Mouse (Mus musculus) neural tube, embryonic 15.5 days (tissue): Measurements from ENCODE around the gene Fosb. TPM values are rescaled to one million over a fixed set of nuclear protein-coding genes. Genes with fewer than 3 reads are reported as not detected.
"Not testable (repeated sequence)": the region's sequence is repeated elsewhere in the genome, so short reads cannot be mapped to it uniquely, and the experiment has no call there.

Source experiments
- ATAC-seq: fragments of 200-750 bp; cut with Nextera tagmentation; 2 replicates; pipeline ENCODE4 v1.8.0; 2017; ENCODE audit warnings: mild to moderate bottlenecking, moderate TSS enrichment, moderate library complexity; ENCODE audit not compliant: low FRiP score
- H3K27ac ChIP-seq: fragments of 300-500 bp; sonication (generic); replicated peaks from 2 replicates; pipeline ENCODE4 v1.5.1; 2015; ENCODE audit warnings: mild to moderate bottlenecking, inconsistent platforms
- H3K27me3 ChIP-seq: fragments of 300-500 bp; sonication (generic); replicated peaks from 2 replicates; pipeline ENCODE4 v1.6.1; 2015; ENCODE audit warnings: inconsistent platforms
- H3K36me3 ChIP-seq: fragments of 300-500 bp; sonication (generic); 2 replicates; pipeline ENCODE4 v1.6.1; 2015; ENCODE audit warnings: inconsistent platforms
- H3K4me1 ChIP-seq: fragments of 300-500 bp; sonication (generic); 2 replicates; pipeline ENCODE4 v1.6.1; 2015; ENCODE audit warnings: inconsistent platforms
- H3K4me2 ChIP-seq: fragments of 300-500 bp; sonication (generic); 2 replicates; pipeline ENCODE4 v1.6.1; 2015; ENCODE audit warnings: inconsistent platforms, mild to moderate bottlenecking, moderate library complexity
- H3K4me3 ChIP-seq: fragments of 300-500 bp; sonication (generic); replicated peaks from 2 replicates; pipeline ENCODE4 v1.5.1; 2015; ENCODE audit warnings: mild to moderate bottlenecking, inconsistent platforms
- H3K9ac ChIP-seq: fragments of 300-500 bp; sonication (generic); replicated peaks from 2 replicates; pipeline ENCODE4 v1.6.1; 2015; ENCODE audit warnings: mild to moderate bottlenecking, inconsistent platforms
- H3K9me3 ChIP-seq: fragments of 300-500 bp; sonication (generic); replicated peaks from 2 replicates; pipeline ENCODE4 v1.6.1; 2016; ENCODE audit warnings: inconsistent platforms
- WGBS: fragments of 180-500 bp; shearing (Covaris S2); methylation state at CpG from one replicate; pipeline ENCODE4 v1.1.7; 2015; ENCODE audit warnings: mixed read lengths; 5-methylcytosine and 5-hydroxymethylcytosine counted together
- polyA plus RNA-seq: library from polyadenylated mRNA; unstranded; fragments of >200 nt; fragmentation: Nextera tagmentation; extraction: Ambion mirVana; gene quantifications from 2 replicates; pipeline ENCODE4 v1.2.1, GENCODE M21; 2015

The Fosb gene
- polyA plus RNA-seq, 1 experiment from 2014 or later: 0.09 TPM

DNA sequence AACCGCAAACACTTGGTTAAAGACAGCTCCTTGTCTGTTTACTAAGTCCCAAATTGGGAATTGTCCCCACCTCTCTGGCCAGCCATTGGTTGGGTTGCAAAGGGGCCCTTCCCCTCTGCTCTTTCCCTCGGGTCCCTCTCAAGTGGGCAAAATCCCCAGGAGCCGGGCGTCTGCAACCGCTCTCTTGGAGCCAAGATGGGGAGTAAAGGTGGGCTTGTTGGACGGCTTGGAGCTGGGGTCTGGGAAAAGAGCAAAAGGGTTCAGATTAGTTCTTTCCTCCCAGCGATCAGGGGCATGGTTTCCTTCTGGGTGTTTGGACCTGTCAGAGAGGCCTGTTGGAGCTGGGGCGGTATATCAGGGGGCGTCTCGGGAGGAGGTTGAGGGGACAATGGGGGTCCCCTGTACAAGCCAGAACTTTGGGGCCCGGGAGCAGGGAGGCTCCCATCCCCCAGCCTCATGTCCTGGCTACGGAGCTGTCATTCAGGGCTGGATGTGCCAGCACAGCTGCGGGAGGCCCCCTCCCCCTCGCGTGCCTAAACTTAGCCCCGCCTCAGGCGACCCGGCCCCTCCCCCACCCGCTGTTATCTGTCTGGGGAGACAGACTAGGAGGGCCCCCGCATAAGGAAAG is 18.8 kb downstream of the Fosb start:
- Histone ChIP-seq H3K4me3 (peak overlapping the region; percentile 25), H3K27ac (no peak overlapping the region), H3K9ac (no peak overlapping the region; the same call in 1 of the 2 replicates), H3K4me1 (peaks cover 18% of the 10 kb centered on the region), H3K4me2 (peak overlapping the region; percentile 47), H3K27me3 (no peaks in the 10 kb centered on the region), H3K9me3 (no peaks in the 10 kb centered on the region), H3K36me3 (peaks cover 47% of the 10 kb centered on the region)
- 8% methylated on average over 19 of the region's 20 CpGs for WGBS
- no peak for ATAC-seq

DNA sequence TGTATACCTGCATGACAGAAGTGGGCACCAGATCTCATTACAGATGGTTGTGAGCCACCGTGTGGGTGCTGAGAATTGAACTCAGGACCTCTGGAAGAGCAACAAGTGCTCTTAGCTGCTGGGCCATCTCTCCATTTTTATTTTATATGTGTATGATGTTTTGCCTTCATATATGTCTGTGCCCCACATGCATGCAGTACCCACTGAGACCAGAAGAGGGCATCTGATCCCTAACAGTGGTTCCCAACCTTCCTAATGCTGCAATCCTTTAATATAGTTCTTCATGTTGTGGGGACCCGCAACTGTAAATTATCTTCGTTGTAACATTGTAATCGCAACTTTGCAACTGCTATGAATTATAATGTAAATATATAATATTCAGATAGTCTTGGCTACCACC is 25.1 kb downstream of the Fosb start:
- Histone ChIP-seq H3K36me3 (peaks cover 27% of the 10 kb centered on the region), H3K27ac (no peak overlapping the region), H3K4me1 (peaks cover 33% of the 10 kb centered on the region), H3K9ac (no peak overlapping the region), H3K4me2 (peak overlapping the region; percentile 78), H3K27me3 (peaks cover 16% of the 10 kb centered on the region), H3K9me3 (no peaks in the 10 kb centered on the region), H3K4me3 (no peak overlapping the region)
- no peak for ATAC-seq
- WGBS: 39% methylated on average over 4 of the region's 4 CpGs

DNA sequence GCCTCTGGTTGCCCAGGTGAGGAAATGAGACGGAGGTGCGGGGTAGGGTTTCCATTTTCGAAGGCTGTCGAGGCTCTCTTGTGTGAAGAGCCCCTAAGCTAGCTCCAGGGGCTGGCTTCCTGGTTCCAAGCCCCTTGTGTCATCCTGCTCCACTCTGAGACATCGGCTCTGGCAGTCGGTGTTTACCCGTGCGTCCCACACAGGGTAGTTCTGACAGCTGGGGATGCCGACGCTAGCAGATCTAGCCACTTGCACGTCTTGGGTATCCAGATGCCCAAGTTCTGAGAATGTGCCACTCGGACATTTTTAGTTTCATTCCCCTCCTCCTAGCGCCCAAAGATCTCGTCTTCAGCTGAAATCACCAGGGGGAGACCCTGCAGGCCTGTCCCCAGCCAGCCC is 26.4 kb downstream of the Fosb start:
- Histone ChIP-seq H3K27me3 (peaks cover 30% of the 10 kb centered on the region), H3K27ac (peak overlapping the region; percentile 91), H3K9me3 (no peaks in the 10 kb centered on the region), H3K36me3 (peaks cover 18% of the 10 kb centered on the region), H3K4me3 (peak overlapping the region; percentile 87), H3K4me1 (peaks cover 41% of the 10 kb centered on the region), H3K4me2 (peak overlapping the region; percentile 78), H3K9ac (peak overlapping the region; percentile 99)
- 24% methylated on average over 14 of the region's 14 CpGs for WGBS
- ATAC-seq: peak; percentile 15

DNA sequence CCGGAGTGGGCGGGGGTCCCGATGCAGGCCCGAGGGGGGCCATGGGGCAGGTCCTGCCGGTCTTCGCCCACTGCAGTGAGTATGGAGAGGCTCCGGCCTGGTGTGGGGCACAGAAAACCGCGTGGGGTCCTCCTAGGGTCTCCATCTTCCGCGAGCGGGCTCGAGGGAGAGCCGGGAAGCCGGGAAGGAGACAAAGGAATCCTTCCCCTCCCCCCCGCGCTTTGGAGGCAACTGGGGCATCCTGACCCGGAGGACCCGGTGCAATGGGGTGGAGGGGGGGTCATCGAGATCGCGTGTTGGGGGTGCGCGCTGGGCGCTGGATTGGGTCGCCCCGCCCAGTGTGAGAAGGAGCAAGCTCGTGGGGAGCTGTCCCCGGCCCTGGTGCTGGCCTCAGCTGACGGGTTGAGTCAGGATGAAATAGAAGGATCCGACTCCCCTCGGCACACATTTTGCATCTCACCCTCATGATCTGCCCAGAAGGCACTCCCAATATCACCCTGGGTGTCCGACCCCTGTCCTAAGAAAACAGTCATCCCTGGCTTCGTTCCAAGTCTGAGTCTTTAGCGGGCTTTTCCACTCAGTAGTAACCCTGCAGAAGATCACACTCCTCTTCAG is 27.0 kb downstream of the Fosb start:
- Histone ChIP-seq H3K9ac (peak overlapping the region; percentile 99), H3K9me3 (no peaks in the 10 kb centered on the region)
- peak; percentile 71 for ATAC-seq

DNA sequence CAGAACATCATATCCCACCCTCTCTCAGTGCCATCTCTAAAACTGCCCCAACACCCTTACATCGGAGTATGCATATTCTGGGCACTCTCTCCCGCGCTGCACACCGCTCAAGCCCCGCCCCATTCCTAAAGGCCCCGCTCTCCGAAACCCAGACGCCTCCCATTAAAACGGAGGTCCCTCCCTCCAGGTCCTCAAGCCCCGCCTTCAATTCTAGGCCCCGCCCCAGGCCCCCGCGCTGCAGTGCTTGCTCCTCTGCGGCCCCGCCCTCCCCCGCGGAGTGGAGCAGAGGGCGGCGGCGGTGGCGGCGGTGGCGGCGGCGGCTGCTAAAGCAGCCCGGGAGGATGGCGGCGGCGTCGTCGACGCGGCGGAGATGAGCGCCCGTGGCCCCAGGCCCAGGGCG is 27.5 kb downstream of the Fosb start, which contains the start of gene Rtn2:
Rtn2 (plus strand) TSS at position 240 of the 400 bp plus-strand sequence.
- H3K27ac ChIP-seq: peak within 1 kb of the TSS; percentile 91
- peak within 1 kb of the TSS; percentile 99 for H3K9ac ChIP-seq
- H3K36me3 ChIP-seq: peaks cover 10% of the 10 kb centered on the region
- no peaks in the 10 kb centered on the region for H3K9me3 ChIP-seq
- peak within 1 kb of the TSS; percentile 87 for H3K4me3 ChIP-seq
- peaks cover 41% of the 10 kb centered on the region for H3K4me1 ChIP-seq
- peak within 1 kb of the TSS; percentile 78 for H3K4me2 ChIP-seq
- WGBS: 0% methylated on average over 37 of the region's 37 CpGs
- peaks cover 40% of the 10 kb centered on the region for H3K27me3 ChIP-seq
- ATAC-seq: peak; percentile 88

More for the DNA sequence above, 27.0 kb downstream of the Fosb start:
- H3K4me1 ChIP-seq: peaks cover 41% of the 10 kb centered on the region
- under 1% methylated on average over 35 of the region's 35 CpGs for WGBS
- H3K4me2 ChIP-seq: peak overlapping the region; percentile 78
- H3K4me3 ChIP-seq: peak overlapping the region; percentile 87
- peaks cover 14% of the 10 kb centered on the region for H3K36me3 ChIP-seq
- peak overlapping the region; percentile 91 for H3K27ac ChIP-seq
- H3K27me3 ChIP-seq: peaks cover 35% of the 10 kb centered on the region

DNA sequence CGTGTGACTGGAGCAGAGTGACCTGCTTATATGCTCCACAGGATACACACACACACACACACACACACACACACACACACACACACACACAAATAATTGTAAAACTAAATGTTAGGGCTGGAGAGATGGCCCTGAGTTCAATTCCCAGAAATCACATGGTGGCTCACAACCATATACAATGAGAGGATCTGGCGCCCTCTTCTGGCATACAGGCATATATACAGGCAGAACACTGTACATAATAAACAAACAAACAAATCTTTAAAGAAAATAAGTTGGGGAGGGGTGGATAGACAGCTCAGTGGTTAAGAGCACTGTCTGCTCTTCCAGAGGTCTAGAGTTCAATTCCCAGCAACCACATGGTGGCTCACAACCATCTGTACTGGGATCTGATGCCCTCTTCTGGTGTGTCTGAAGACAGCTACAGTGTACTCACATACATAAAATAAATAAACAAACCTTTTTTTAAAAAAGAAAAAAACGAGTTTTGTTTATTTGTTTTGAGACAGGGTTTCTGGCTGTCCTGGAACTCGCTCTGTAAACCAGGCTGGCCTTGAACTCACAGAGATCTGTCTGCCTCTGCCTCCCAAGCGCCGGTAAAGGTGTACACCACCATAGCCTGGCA is 28.1 kb downstream of the Fosb start:
- Histone ChIP-seq H3K4me3 (peak overlapping the region; percentile 87), H3K4me2 (peak overlapping the region; percentile 78), H3K4me1 (peaks cover 41% of the 10 kb centered on the region), H3K27me3 (peaks cover 41% of the 10 kb centered on the region)
- not testable (repeated sequence) for H3K9me3 ChIP-seq, H3K27ac ChIP-seq, H3K9ac ChIP-seq, H3K36me3 ChIP-seq
- ATAC-seq: 0 out of 2 replicates have a peak, but pooled peaks have one; percentile 16
- WGBS: 33% methylated on average over 6 of the region's 6 CpGs

DNA sequence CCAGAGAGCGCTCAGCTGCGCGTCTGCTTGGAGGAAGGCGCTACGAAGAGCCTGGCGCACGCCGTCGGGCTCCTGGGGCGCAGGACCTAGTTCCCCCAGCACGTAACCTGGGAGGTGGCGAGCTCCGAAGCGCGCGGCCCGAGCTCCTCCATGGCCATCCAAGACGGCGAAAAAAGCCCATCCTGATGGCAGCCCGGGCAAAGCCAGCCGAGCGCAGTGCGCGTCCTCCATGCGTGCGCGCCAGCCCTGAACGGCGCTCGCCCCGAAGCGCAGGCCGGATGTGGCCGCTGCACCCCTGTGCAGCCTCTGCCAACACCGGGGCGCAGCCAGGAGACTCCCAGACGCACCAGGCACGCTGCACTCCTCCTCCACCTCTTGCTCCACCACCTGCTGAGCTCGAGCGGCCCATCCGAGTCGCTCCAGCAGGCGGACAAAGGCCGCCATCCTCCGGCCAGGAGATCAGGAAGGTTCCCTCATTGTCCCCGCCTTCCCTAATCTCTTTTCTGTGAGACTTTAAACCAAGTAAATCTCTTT is 30.2 kb downstream of the Fosb start, which contains the start of gene Ppm1n:
Ppm1n (minus strand) TSS at position 484 of the 534 bp plus-strand sequence.
- no peak within 1 kb of the TSS for H3K27ac ChIP-seq
- H3K27me3 ChIP-seq: peaks cover 41% of the 10 kb centered on the region
- H3K9me3 ChIP-seq: no peaks in the 10 kb centered on the region
- peak within 1 kb of the TSS; percentile 36 for H3K4me3 ChIP-seq
- WGBS: under 1% methylated on average over 46 of the region's 46 CpGs
- peaks cover 35% of the 10 kb centered on the region for H3K4me1 ChIP-seq
- ATAC-seq: no peak
- peak within 1 kb of the TSS; percentile 58 for H3K4me2 ChIP-seq
- no peaks in the 10 kb centered on the region for H3K36me3 ChIP-seq
- H3K9ac ChIP-seq: no peak within 1 kb of the TSS; the same call in 1 of the 2 replicates

DNA sequence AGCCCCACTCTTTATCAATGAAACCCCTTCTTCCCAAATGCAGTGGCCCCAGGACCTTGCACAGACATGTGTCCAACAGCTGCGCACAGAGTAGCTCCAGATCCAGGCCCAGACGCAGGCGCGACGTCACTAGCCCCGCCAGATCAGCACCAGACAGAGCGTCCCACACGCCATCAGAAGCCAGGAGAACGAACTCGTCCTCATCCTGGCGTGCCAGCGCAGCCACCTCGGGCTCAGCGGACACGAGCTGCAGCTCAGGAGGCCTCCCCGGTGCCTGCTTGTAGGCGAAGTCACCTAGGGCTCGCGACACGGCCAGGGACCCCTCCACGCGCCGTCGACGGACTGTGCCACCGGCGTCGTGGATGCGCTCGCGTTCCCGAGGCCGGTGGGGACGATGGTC is 30.8 kb downstream of the Fosb start:
- ATAC-seq: no peak
- Histone ChIP-seq H3K27me3 (peaks cover 41% of the 10 kb centered on the region), H3K9ac (no peak overlapping the region), H3K27ac (no peak overlapping the region), H3K4me1 (peaks cover 29% of the 10 kb centered on the region), H3K4me2 (peak overlapping the region; percentile 58), H3K36me3 (no peaks in the 10 kb centered on the region), H3K4me3 (peak overlapping the region; percentile 36), H3K9me3 (no peaks in the 10 kb centered on the region)
- WGBS: 3% methylated on average over 34 of the region's 34 CpGs

DNA sequence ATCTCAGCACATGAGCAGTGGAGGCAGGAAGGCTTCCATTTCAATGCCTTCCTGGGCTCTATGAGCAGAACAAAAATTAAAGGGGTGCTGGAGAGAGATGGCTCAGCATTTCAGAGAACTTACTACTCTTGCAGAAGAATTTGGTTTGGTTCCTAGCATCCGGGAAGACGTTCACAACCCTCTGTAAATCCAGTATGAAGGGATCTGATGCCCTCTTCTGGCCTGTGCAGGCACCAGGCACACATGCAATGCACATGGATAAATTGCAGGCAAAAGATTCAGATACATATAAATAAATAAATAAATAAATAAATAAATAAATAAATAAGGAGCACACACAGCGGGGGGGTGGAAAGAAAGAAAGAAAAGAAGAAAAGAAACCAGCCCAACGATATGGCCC is 33.6 kb downstream of the Fosb start:
- ATAC-seq: no peak
- Histone ChIP-seq H3K27me3 (peaks cover 38% of the 10 kb centered on the region), H3K9ac (no peak overlapping the region), H3K27ac (no peak overlapping the region), H3K4me1 (peaks cover 14% of the 10 kb centered on the region), H3K36me3 (no peaks in the 10 kb centered on the region), H3K4me3 (no peak overlapping the region), H3K4me2 (no peak overlapping the region), H3K9me3 (no peaks in the 10 kb centered on the region)
- WGBS: 59% methylated on average over 4 of the region's 4 CpGs

DNA sequence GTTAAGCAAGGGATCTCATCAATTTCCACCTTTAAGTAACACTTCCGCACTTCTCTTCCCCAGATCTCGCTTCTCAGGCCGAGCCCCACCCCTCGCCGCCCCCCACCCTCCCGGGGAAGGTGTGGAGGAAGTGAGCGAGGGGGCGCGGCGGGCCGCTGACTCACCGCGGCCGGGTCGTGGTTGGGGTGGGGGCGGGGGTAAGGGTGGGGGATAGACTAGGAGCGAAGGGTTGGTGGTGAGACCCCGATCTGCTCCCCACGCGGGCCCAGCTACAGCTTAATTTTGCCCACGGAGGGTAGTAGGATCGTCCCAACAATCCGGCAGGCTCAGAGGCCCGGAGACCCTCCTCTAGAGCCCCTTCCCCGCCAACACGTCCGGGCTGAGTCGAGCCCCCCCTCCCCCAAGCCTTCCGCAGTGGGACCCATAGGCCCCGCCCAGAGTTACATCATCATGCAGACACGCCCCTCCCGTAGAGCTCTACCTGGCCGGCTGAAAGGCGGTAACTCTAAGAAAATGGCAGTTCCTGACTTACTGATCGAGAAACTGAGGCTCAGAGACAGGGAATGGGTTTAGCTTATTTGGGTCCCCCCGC is 37.6 kb downstream of the Fosb start:
- Histone ChIP-seq H3K9ac (peak overlapping the region; percentile 88), H3K9me3 (no peaks in the 10 kb centered on the region), H3K4me2 (peak overlapping the region; percentile 96), H3K4me3 (peak overlapping the region; percentile 96), H3K36me3 (peaks cover 7% of the 10 kb centered on the region; the same call in 1 of the 2 replicates), H3K4me1 (peaks cover 37% of the 10 kb centered on the region), H3K27me3 (no peaks in the 10 kb centered on the region; the same call in 1 of the 2 replicates), H3K27ac (peak overlapping the region; percentile 89)
- WGBS: 1% methylated on average over 36 of the region's 36 CpGs
- peak; percentile 83 for ATAC-seq
